Comparison of ENCODE assay signal across 9 mouse cellular contexts in genomic region chr11:115902831-115903230, GRCm38 (mm10). TPM values are rescaled to one million over a fixed set of nuclear protein-coding genes. Genes with fewer than 3 reads are reported as not detected.
DNase-seq lines count a peak whose midpoint lies in the region; ATAC-seq and TF ChIP-seq lines count a peak whose summit lies in the region.
"Had no signal": no experiment of that assay in that cellular context is flagged by ENCODE, and none has a peak within 500 bp of the region (broad histone marks: within the 10 kb centered on the region; RNA-seq: fewer than 3 reads in every experiment).

No protein-coding gene starts in this region.

- WGBS in lung, adult 2 months, result 43% methylated on average over 1 of the region's 1 CpGs

- H3K36me3 ChIP-seq in erythroblast, embryonic 14.5 days (ENCODE audit: control insufficient read depth), result peaks cover 75% of the 10 kb centered on the region

- H3K9me3 ChIP-seq in erythroblast, embryonic 14.5 days (ENCODE audit: control insufficient read depth, low read length), result no peaks in the 10 kb centered on the region

- TF ChIP-seq POLR2A in lung, adult 2 months (IDR thresholded peaks at IDR 0.05; ENCODE audit: borderline replicate concordance, extremely low read depth, low read depth, low read length), result no peak

- peaks cover 92% of the 10 kb centered on the region for H3K4me1 ChIP-seq in erythroblast, embryonic 14.5 days (ENCODE audit: control insufficient read depth)
- H3K4me1 ChIP-seq in lung, adult 2 months (ENCODE audit: control insufficient read depth, insufficient read depth, low read length), result peaks cover 34% of the 10 kb centered on the region

- no peak for ATAC-seq in erythroblast, adult 5-6 weeks (replicated peaks; ENCODE audit: low FRiP score, poor library complexity, severe bottlenecking)

- peak; percentile 93 for DNase-seq in MEL-GATA-1-ER (ENCODE audit: extremely low read depth, low read depth)
- DNase-seq in heart, postnatal 10 days, result peak; percentile 79
- peak; percentile 68 for DNase-seq in lung, adult 2 months
- peak; percentile 85 for DNase-seq in urinary bladder, postnatal 14 days (ENCODE audit: low spot score)
- no peak for DNase-seq in right cerebral cortex, postnatal 4 days
- DNase-seq in layer of hippocampus, adult 2 months (ENCODE audit: low spot score in 2 of 2), result no peak

- H3K27me3 ChIP-seq in erythroblast, embryonic 14.5 days (ENCODE audit: control insufficient read depth), result no peaks in the 10 kb centered on the region

- peak overlapping the region; percentile 75 for H3K4me3 ChIP-seq in erythroblast, embryonic 14.5 days (replicated peaks)
- H3K4me3 ChIP-seq in lung, adult 2 months (replicated peaks; ENCODE audit: extremely low read depth, low read depth, low read length), result no peak overlapping the region
- H3K4me3 ChIP-seq in layer of hippocampus, adult 2 months, result no peak overlapping the region

- no peak for TF ChIP-seq CTCF in lung, adult 2 months (IDR thresholded peaks at IDR 0.05; ENCODE audit: insufficient read depth, low read length)
- no peak for TF ChIP-seq CTCF in layer of hippocampus, adult 2 months (conservative IDR thresholded peaks at IDR 0.05)

- intact Hi-C loops in heart, postnatal 10 days (cut with DNase I), result no loop called here

- H3K27ac ChIP-seq in layer of hippocampus, adult 2 months, result no peak overlapping the region

RNA-seq across cellular contexts. Expression of gene Smim5, which starts 3.1 kb away (rescaled TPM):
- 2.1 and 3.2 TPM in 2 replicates for polyA plus RNA-seq in erythroblast, embryonic 14.5 days (2012)
- 14.2 and 17.9 TPM in 2 replicates for total RNA-seq in erythroblast, adult 5-6 weeks (2015; ENCODE audit: low replicate concordance)
- total RNA-seq in erythroblast, adult 5-6 weeks (2017; ENCODE audit: low replicate concordance), result 17.1 and 19.2 TPM in 2 replicates
- total RNA-seq in heart, postnatal 10 days (2021), result 10 to 100 TPM; 28.7 to 43.3 TPM
- polyA plus RNA-seq in lung, adult 2 months (2012; rRNA removed), result 10.3 and 10.8 TPM in 2 replicates
- total RNA-seq in layer of hippocampus, adult 2 months (2021), result 1 to 10 TPM in 1 of 2 experiments, under 1 TPM in 1; 0.54 to 1.3 TPM

RNA-seq across cellular contexts. Expression of gene Smim6, which starts 9.0 kb away (rescaled TPM):
- polyA plus RNA-seq in erythroblast, embryonic 14.5 days (2012), result 0.09 and 0.28 TPM in 2 replicates
- total RNA-seq in erythroblast, adult 5-6 weeks (2015; ENCODE audit: low replicate concordance), result 7.5 and 7.9 TPM in 2 replicates
- 0.26 and 1.5 TPM in 2 replicates for total RNA-seq in erythroblast, adult 5-6 weeks (2017; ENCODE audit: low replicate concordance)
- under 1 TPM; 0.37 to 0.45 TPM for total RNA-seq in heart, postnatal 10 days (2021)
- polyA plus RNA-seq in lung, adult 2 months (2012; rRNA removed), result 8.5 and 9.1 TPM in 2 replicates
- not detected for total RNA-seq in layer of hippocampus, adult 2 months (2021)

RNA-seq across cellular contexts. Expression of gene Sap30bp, which starts 30.3 kb away (rescaled TPM):
- polyA plus RNA-seq in erythroblast, embryonic 14.5 days (2012), result 3.0 and 3.7 TPM in 2 replicates
- total RNA-seq in erythroblast, adult 5-6 weeks (2015; ENCODE audit: low replicate concordance), result 3.6 and 6.3 TPM in 2 replicates
- total RNA-seq in erythroblast, adult 5-6 weeks (2017; ENCODE audit: low replicate concordance), result 75.6 and 96.5 TPM in 2 replicates
- total RNA-seq in heart, postnatal 10 days (2021), result 10 to 100 TPM; 26.6 to 26.7 TPM
- polyA plus RNA-seq in lung, adult 2 months (2012; rRNA removed), result 18.8 and 23.0 TPM in 2 replicates
- total RNA-seq in layer of hippocampus, adult 2 months (2021), result 10 to 100 TPM; 40.8 to 47.0 TPM

RNA-seq across cellular contexts. Expression of gene Recql5, which starts 30.4 kb away (rescaled TPM):
- 1.4 and 2.3 TPM in 2 replicates for polyA plus RNA-seq in erythroblast, embryonic 14.5 days (2012)
- total RNA-seq in erythroblast, adult 5-6 weeks (2015; ENCODE audit: low replicate concordance), result 6.3 and 8.3 TPM in 2 replicates
- 15.3 and 31.6 TPM in 2 replicates for total RNA-seq in erythroblast, adult 5-6 weeks (2017; ENCODE audit: low replicate concordance)
- total RNA-seq in heart, postnatal 10 days (2021), result 10 to 100 TPM in 1 of 2 experiments, 1 to 10 TPM in 1; 8.3 to 10.9 TPM
- 14.5 and 18.0 TPM in 2 replicates for polyA plus RNA-seq in lung, adult 2 months (2012; rRNA removed)
- 10 to 100 TPM; 36.6 to 39.3 TPM for total RNA-seq in layer of hippocampus, adult 2 months (2021)

RNA-seq across cellular contexts. Expression of gene Myo15b, which starts 44.6 kb away (rescaled TPM):
- polyA plus RNA-seq in erythroblast, embryonic 14.5 days (2012), result not detected in 2 replicates
- not detected in 2 replicates for total RNA-seq in erythroblast, adult 5-6 weeks (2015; ENCODE audit: low replicate concordance)
- total RNA-seq in erythroblast, adult 5-6 weeks (2017; ENCODE audit: low replicate concordance), result not detected in 2 replicates
- total RNA-seq in heart, postnatal 10 days (2021), result under 1 TPM; 0.17 to 0.22 TPM
- 5.4 and 7.9 TPM in 2 replicates for polyA plus RNA-seq in lung, adult 2 months (2012; rRNA removed)
- total RNA-seq in layer of hippocampus, adult 2 months (2021), result under 1 TPM; 0.22 to 0.41 TPM
- polyA plus RNA-seq: C2C12 had no signal

Comparison
In these comparisons a context has a peak if more than half of its experiments do, and no peak if none do; other contexts are left out.
1. DNase-seq: peak in MEL-GATA-1-ER (single experiment), heart, postnatal 10 days (2 of 2), lung, adult 2 months (single experiment) and urinary bladder, postnatal 14 days (single experiment); none in right cerebral cortex, postnatal 4 days (single experiment) and layer of hippocampus, adult 2 months (0 of 2).
2. RNA of gene Smim5, which starts 3.1 kb away (total RNA-seq): 28.7 to 43.3 TPM in heart, postnatal 10 days and 14.2 to 19.2 TPM in erythroblast, adult 5-6 weeks; 0.54 to 1.3 TPM in layer of hippocampus, adult 2 months; every median in the first group is over 4 times any median in the second.